Mouse (Mus musculus) thymus, adult 2 months (tissue): ENCODE data around the gene Tox3.

Experiments
- CTCF ChIP-seq: fragments of 200-500 bp; IDR thresholded peaks from 2 replicates; pipeline ENCODE4 v1.5.1; 2012; ENCODE audit warnings: mild to moderate bottlenecking, control low read depth, low read length, moderate library complexity, borderline replicate concordance; ENCODE audit not compliant: control insufficient read depth, poor library complexity, insufficient read depth; ENCODE audit errors: extremely low read depth
- POLR2A ChIP-seq: fragments of 200-500 bp; IDR thresholded peaks from 2 replicates; pipeline ENCODE4 v1.6.1; 2012; ENCODE audit warnings: mild to moderate bottlenecking, low read length, control low read depth, moderate library complexity; ENCODE audit not compliant: control insufficient read depth, poor library complexity, insufficient read depth; ENCODE audit errors: extremely low read depth

DNA sequence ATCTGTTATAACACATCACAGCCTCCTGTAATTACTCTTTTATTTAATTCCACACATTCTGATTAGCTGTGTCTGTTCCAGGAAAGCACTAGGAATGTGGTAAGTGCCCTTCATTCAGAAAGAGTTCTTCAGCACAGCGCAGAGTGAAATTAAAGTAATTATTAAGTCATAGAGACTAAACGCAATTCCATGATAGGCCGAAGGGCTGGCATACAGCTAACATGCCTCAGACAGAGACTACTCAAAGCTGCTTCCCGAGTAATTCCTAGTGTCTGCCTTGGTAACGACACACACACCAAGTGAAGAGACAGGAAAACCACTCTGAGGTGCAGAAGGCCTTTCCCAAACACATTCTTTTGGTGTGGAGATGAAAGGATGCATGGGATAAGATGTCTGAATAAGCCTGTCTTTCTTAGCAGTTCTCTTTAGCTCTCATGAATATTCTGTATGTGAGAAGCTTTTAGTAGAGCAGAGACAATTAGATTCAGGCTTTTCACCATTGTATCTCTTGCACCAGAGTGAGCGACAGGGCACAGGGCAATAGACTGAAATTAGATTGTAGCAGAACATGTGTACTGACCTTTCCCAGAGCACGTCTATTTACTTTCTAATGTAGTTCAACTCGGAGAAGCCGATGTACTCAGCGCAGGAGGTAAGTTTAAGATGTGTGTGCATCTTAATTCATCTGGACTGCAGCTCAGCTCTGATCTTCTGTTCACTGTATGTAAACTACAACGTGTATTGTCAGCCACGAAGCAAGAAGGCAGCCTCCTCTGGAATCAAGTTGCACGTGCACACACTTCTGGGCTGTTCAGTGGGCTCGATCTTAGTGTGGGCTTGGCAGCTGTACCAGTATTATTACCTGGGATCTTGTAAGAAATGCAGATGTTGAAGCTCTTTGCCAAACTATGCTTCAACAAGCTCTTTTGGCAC, 138.8 kb downstream of the Tox3 start:
- TF ChIP-seq CTCF (no peak), POLR2A (no peak)
